Mouse (Mus musculus): ENCODE results near the gene Ptbp1. TPM values are rescaled to one million over a fixed set of nuclear protein-coding genes. Genes with fewer than 3 reads are reported as not detected.

The Ptbp1 gene
- polyA plus RNA-seq, 1 experiment from 2014 or later = 349 TPM

DNA sequence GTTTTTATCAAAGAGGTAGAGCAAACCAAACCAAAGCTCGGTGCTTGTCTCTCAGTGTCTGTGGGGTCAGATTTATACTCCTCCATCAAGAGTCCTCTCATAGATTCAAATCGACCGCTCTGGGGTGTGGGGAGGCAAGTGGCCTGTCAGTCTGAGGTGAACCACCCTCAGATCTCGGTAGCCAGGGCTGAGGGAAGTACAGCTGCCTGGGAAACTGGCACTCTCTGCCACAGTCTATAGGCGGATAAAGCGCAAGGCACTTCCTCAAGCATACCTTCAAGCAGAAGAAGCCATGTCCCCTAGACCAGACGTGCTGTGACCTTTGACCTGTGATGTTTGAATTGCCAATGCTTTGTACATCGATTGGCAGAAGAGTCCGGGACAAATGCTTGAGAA is 21.4 kb upstream of the Ptbp1 start:
- ATAC-seq (no peak), DNase-seq (ENCODE audit: low read depth, low spot score) (no peak)
- POLR2A ChIA-PET = no interaction called here
- no peaks in the 10 kb centered on the region for H3K27me3 ChIP-seq
- CTCF ChIA-PET = interaction anchor here (1.0 kb wide), 1 partner anchor 51 kb away, joined by 3 read pairs; no protein-coding TSS in a partner anchor
- in situ Hi-C loops (cut with MboI; ENCODE audit: low pct_unique_long_range_greater_than_20kb) = loop anchor here (5.0 to 10.0 kb wide), 2 partner anchors 90 to 122 kb away; partner anchors contain the start of gene R3hdm4
- TF ChIP-seq CTCF (IDR thresholded peaks at IDR 0.05) = no peak

GRCm38 (mm10) chr10:79834769-79835398 is 19.3 kb upstream of the Ptbp1 start:
- in situ Hi-C loops (cut with MboI; ENCODE audit: low pct_unique_long_range_greater_than_20kb) = loop anchor here (5.0 to 10.0 kb wide), 2 partner anchors 87 to 120 kb away; partner anchors contain the start of gene R3hdm4
- CTCF ChIA-PET = interaction anchor here (0.5 to 2.2 kb wide), 19 partner anchors 9 to 123 kb away, joined by 3 to 7 read pairs (median 3); partner anchors contain the start of genes Arid3a, Kiss1r and Ptbp1
- DNase-seq (ENCODE audit: low read depth, low spot score) (no peak), ATAC-seq (peak; percentile 67)
- no peak for TF ChIP-seq CTCF (IDR thresholded peaks at IDR 0.05)
- POLR2A ChIA-PET = interaction anchor here (0.6 kb wide), 1 partner anchor 14 kb away, joined by 3 read pairs; the partner anchor contains the start of gene Misp
- no peaks in the 10 kb centered on the region for H3K27me3 ChIP-seq

DNA sequence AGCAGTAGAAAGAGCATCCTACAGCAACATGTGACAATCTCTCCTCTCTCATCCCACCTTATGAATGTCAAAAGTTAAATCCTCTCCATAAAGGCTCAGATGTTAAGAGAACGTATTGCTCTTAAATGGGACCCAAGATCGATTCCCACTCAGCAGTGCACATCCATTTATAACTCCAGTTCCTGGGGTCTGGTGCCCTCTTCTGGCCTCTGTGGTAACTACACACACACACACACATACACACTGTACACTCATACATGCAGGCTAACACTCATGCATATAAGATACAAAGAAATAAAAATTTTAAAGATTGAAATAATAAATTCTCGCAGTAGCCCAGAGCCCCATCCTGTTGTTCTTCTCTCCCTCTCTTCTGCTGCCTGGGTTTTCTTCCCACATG is 17.3 kb upstream of the Ptbp1 start:
- ATAC-seq (no peak), DNase-seq (ENCODE audit: low read depth, low spot score) (no peak)
- peak; percentile 48 for TF ChIP-seq CTCF (IDR thresholded peaks at IDR 0.05)
- ChIA-PET POLR2A (no interaction called here), CTCF (no interaction called here)
- no peaks in the 10 kb centered on the region for H3K27me3 ChIP-seq
- in situ Hi-C loops (cut with MboI; ENCODE audit: low pct_unique_long_range_greater_than_20kb) = loop anchor here (10.0 kb wide), 1 partner anchor 118 kb away; no protein-coding TSS in a partner anchor

GRCm38 (mm10) chr10:79838151-79838550 is 16.1 kb upstream of the Ptbp1 start:
- ATAC-seq = no peak
- no peaks in the 10 kb centered on the region for H3K27me3 ChIP-seq
- TF ChIP-seq CTCF (IDR thresholded peaks at IDR 0.05) = no peak
- ChIA-PET POLR2A (no interaction called here), CTCF (no interaction called here)
- no peak for DNase-seq (ENCODE audit: low read depth, low spot score)
- in situ Hi-C loops (cut with MboI; ENCODE audit: low pct_unique_long_range_greater_than_20kb) = loop anchor here (10.0 kb wide), 1 partner anchor 117 kb away; no protein-coding TSS in a partner anchor

GRCm38 (mm10) chr10:79840091-79840490 is 14.1 kb upstream of the Ptbp1 start:
- POLR2A ChIA-PET = interaction anchor here (1.0 to 1.8 kb wide), 2 partner anchors 14 to 16 kb away, joined by 3 to 10 read pairs; partner anchors contain the start of gene Ptbp1
- in situ Hi-C loops (cut with MboI; ENCODE audit: low pct_unique_long_range_greater_than_20kb) = no loop called here
- no peak for TF ChIP-seq CTCF (IDR thresholded peaks at IDR 0.05)
- ATAC-seq = no peak
- no peak for DNase-seq (ENCODE audit: low read depth, low spot score)
- H3K27me3 ChIP-seq = no peaks in the 10 kb centered on the region
- CTCF ChIA-PET = interaction anchor here (1.0 to 2.3 kb wide), 4 partner anchors 14 to 86 kb away, joined by 3 to 6 read pairs (median 4); partner anchors contain the start of gene Ptbp1

- ChIA-PET POLR2A (interaction anchor here (0.8 to 1.8 kb wide), 4 partner anchors 13 to 23 kb away, joined by 3 to 10 read pairs (median 4); partner anchors contain the start of gene Ptbp1), CTCF (interaction anchor here (0.9 to 2.3 kb wide), 6 partner anchors 13 to 85 kb away, joined by 3 to 6 read pairs (median 4); partner anchors contain the start of gene Ptbp1)
- DNase-seq (ENCODE audit: low read depth, low spot score) (no peak), ATAC-seq (peak; percentile 70)
- in situ Hi-C loops (cut with MboI; ENCODE audit: low pct_unique_long_range_greater_than_20kb) = no loop called here
- no peaks in the 10 kb centered on the region for H3K27me3 ChIP-seq
- no peak for TF ChIP-seq CTCF (IDR thresholded peaks at IDR 0.05)
Measured at GRCm38 (mm10) chr10:79840644-79841551, 13.3 kb upstream of the Ptbp1 start.

GRCm38 (mm10) chr10:79842322-79842721 is 11.9 kb upstream of the Ptbp1 start:
- H3K27me3 ChIP-seq = no peaks in the 10 kb centered on the region

DNA sequence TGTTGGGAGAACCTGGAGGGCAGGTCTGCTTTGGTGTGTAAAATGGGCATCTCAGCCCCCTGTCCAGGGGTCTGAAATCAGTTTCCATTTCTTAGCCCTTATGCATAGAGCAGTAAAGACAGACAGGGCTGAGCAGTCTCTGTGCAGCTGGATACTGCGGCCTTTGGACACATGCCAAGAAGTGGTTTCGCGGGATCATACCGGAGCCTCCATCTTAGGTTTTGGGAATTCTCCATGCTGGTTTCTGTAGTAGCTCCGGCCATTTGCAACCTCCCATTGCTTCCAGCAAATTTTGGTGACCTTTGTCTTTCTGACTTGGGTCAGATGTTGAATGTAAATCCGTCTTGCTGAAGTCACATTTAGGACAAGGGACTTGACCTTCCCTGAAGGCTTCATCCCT is 10.8 kb upstream of the Ptbp1 start:
- ChIA-PET POLR2A (no interaction called here), CTCF (no interaction called here)
- ATAC-seq (no peak), DNase-seq (ENCODE audit: low read depth, low spot score) (no peak)
- TF ChIP-seq CTCF (IDR thresholded peaks at IDR 0.05) = no peak
- in situ Hi-C loops (cut with MboI; ENCODE audit: low pct_unique_long_range_greater_than_20kb) = no loop called here
- H3K27me3 ChIP-seq = no peaks in the 10 kb centered on the region

More at GRCm38 (mm10) chr10:79842322-79842721, 11.9 kb upstream of the Ptbp1 start:
- in situ Hi-C loops (cut with MboI; ENCODE audit: low pct_unique_long_range_greater_than_20kb) = no loop called here
- ChIA-PET CTCF (no interaction called here), POLR2A (no interaction called here)
- ATAC-seq = no peak
- no peak for TF ChIP-seq CTCF (IDR thresholded peaks at IDR 0.05)
- no peak for DNase-seq (ENCODE audit: low read depth, low spot score)

- H3K27me3 ChIP-seq = no peaks in the 10 kb centered on the region
- ATAC-seq (no peak), DNase-seq (ENCODE audit: low read depth, low spot score) (no peak)
- no peak for TF ChIP-seq CTCF (IDR thresholded peaks at IDR 0.05)
- in situ Hi-C loops (cut with MboI; ENCODE audit: low pct_unique_long_range_greater_than_20kb) = no loop called here
- CTCF ChIA-PET = interaction anchor here (1.0 kb wide), 1 partner anchor 44 kb away, joined by 3 read pairs; no protein-coding TSS in a partner anchor
- POLR2A ChIA-PET = no interaction called here
Measured at GRCm38 (mm10) chr10:79846553-79846952, 7.7 kb upstream of the Ptbp1 start.

DNA sequence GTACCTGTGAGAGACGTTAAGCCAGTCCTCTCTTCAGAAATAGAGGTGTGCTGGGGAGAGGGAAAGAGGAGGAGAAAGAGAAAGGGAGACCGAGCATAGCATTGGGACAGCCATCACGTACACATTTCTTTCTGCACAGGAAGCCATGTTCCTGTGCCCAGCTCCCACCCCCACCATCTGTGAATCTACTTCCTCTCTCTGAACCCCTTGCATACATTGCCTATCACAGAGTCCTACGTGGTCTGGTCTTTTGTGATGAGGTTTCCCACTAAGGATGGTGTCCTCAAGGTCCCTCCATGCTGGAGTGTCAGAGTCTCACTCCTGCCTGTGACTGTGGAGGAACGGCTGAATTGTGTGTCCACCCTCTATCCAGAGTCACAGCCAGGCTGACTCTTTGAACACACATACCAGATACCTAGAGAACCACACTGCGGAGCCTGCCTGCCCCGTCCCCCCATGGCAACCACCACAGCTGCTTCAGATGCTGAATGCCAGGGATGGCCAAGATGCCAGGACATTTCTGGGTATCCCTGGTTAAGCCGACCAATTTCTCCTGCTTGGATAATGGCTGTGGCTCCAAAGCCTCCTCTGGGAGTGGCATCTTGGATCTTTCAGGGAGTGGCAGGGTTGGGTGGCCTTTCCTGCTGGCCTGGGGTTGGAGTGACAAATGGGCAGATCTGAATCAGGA is 4.1 kb upstream of the Ptbp1 start:
- no peak for TF ChIP-seq CTCF (IDR thresholded peaks at IDR 0.05)
- H3K27me3 ChIP-seq = no peaks in the 10 kb centered on the region
- no peak for DNase-seq (ENCODE audit: low read depth, low spot score)
- in situ Hi-C loops (cut with MboI; ENCODE audit: low pct_unique_long_range_greater_than_20kb) = no loop called here
- no peak for ATAC-seq
- ChIA-PET CTCF (interaction anchor here (1.0 kb wide), 1 partner anchor 15 kb away, joined by 3 read pairs; no protein-coding TSS in a partner anchor), POLR2A (no interaction called here)

Measured in Patski (cell line).